Mouse (Mus musculus) adrenal gland, adult 18-20 months (tissue): ENCODE results near the gene Mrpl42. TPM values are rescaled to one million over a fixed set of nuclear protein-coding genes. Genes with fewer than 3 reads are reported as not detected.

Experiments
- DNase-seq, 2 experiments: peaks; one replicate each; pipeline ENCODE4 v3.0.0; 2021 to 2022; ENCODE audit warnings: low spot score in 2 of 2
- total RNA-seq, 2 experiments: library from RNA; stranded (reverse); gene quantifications; 1 replicate in 1 of 2; 2 replicates in 1 of 2; pipeline ENCODE4 v1.2.3; 2021

The Mrpl42 gene
- total RNA-seq, 2 experiments from 2014 or later, result 123 to 155 TPM

DNA sequence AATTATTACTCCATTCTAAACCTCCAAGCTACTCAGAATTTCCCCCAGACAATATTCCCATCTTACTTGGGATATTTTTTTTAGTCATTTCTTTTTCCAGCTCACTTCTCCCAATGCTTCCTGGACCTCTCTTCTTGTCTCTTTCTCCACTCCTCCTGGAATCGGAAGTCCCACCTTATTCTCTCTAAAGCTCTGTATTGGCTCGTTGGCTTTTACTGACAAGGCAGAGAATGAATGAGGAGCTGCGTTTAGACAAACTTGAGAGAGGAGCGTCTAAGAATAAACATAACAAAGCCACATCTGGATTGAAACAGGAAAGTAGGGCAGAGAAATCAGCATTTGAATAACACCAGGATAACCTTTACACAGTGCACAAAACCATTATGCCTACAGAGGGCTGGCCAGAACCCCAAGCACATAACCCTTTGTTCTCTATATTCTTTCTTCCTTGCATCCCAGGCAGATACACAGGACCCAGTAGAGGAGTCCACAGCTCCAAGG is 40.6 kb downstream of the Mrpl42 start:
- DNase-seq, result no peak

DNA sequence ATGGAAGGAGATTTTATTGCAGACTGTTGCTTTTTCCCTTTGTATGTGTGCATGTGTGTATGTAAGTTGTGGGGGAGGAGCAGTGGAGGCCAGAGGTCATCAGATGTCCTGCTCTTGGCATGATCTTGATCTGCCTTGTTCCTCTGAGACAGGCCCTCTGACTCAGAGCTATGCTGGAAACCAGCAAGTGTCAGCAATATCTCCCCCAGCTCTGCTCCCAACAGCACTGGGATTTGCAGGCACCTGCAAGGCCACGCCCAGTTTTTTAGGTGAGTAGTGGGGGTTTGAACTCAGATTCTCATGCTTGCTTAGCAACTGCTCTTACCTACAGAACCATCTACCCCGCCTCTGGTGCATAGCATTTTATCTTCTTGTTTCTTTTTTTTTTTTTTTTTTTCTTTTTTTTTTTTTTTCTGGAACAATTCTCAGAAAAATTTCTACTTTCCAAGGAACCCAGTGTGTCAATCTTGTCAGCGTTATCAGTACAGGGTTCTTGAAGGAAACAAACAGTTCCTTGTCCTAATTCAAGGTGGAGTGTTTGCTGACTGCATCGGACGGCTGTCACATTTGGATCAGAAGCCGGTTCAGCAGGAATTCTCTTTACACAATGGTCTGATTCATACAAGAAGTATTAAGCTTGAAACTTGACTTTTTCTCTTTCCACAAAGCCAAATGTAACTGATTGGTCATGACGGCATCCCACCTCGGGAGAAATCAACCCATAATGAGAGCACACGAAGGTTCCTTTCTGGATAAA is 43.5 kb downstream of the Mrpl42 start:
- no peak for DNase-seq

DNA sequence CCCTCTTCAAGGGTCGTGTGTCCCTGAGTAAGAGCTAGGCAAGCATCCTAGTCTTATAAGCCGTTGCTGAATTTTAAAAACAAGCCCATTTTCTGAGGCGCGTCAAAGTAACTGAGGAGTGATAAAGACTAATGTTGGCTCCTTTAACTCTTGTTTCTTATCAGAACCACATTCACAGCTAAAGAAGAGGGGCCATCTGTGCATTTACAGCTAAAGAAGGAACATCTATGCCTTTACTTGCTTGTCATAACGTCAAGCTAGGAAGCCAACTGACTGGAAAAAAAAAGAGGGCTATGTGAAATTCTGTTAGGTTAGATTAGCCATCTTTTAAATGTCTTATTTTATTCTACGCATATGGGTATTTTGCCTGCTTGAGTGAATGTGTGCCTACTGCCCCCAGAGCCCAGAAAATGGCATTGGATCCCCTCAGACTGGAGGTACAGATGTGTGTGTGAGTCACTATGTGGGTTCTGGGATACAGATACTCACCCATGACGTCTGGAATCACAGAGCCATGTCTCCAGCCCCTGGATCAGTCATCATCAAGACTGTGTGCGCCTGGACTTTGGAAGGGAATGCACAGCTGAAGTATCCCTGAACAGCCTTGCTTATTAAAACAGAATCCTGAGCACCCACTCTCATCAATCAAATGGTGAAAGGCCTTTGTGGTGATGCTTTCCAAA is 44.2 kb downstream of the Mrpl42 start:
- no peak for DNase-seq

GRCm38 (mm10) chr10:95456103-95456502 is 45.6 kb downstream of the Mrpl42 start:
- DNase-seq, result no peak

GRCm38 (mm10) chr10:95453282-95453681 is 48.5 kb downstream of the Mrpl42 start:
- no peak for DNase-seq

DNA sequence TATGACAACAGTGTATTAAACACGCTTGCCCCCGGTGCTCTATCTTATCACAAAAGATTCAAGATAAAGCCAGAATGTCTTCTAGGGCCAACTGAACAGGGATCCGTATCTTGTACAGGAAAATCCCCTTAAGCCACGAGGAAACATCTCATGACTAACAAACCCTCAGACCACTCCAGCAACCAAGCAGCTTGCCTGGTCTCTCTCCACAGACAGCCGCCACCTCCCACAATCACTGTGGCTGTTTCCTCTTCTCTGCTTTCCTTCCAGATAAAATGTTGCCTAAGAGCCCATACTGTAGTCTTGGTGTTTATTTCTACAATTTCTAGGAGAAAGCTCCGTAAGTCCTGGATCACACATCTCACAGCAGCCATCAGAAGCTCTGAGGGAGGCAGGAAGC is 52.7 kb downstream of the Mrpl42 start:
- DNase-seq, result no peak

GRCm38 (mm10) chr10:95447954-95448353 is 53.8 kb downstream of the Mrpl42 start:
- DNase-seq, result no peak

- DNase-seq, result no peak
Observed at GRCm38 (mm10) chr10:95445104-95446056, 56.4 kb downstream of the Mrpl42 start.

DNA sequence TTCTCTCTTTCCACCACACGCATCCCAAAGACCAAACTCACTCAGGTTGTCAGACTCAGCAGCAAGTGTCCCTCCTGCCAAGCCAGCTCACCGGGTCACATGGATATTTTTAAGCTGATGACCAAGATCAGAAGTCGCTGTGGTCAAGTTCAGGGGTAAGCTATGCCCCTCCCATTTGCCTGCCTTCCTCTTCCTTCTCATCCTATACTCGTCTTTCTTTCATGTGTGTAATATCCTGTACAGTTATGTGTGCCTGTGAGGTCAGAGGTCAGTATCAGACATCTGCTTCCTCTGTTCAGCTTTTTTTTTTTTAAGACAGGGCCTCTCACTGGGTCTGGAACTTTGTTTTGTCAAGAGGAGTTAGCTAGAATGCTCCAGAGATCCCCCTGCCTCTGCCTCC is 59.4 kb downstream of the Mrpl42 start:
- no peak for DNase-seq

DNA sequence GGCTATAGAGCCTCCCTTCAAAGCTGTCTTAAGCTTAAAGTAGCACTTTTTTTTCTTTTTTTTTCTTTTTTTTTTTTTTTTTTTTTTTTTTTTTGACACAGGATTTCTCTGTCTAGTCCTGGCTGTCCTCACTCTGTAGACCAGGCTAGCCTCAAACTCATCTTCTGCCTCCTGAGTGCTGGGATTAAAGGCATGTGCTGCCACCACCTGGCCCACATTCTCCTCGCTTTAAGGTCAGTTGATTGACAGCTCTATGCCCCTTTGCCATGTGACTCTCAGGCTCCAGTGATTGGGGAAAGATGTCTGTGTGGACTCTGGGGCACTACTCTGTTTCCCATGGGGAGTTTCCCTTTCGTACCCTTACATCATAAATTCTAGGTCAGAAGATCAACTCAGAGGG is 61.2 kb downstream of the Mrpl42 start:
- DNase-seq, result no peak

GRCm38 (mm10) chr10:95439718-95440339 is 61.9 kb downstream of the Mrpl42 start:
- no peak for DNase-seq

DNA sequence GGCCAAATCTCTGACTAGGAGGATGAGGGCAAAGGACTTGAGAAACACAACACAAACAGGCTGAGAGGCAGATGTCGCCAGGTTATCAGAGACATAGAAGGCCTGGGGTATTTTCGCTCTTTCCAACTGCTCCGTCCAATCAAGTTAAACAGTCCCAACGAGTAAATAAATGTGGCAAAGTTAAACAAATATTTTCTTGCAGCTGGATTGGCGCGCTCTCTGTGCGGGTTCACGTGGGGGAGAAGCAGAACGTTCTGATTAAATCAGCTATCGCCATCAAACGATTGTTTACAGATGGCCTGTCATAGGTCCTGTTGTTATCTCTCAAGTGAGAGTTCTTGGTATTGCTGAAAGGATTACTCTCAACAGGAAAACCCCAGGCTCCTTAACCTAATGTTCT is 62.8 kb downstream of the Mrpl42 start:
- DNase-seq, result no peak

Other genes with a start within 250 kb of the Mrpl42 start
- gene Cradd, start 177.8 kb downstream of the Mrpl42 start, total RNA-seq, result 1 to 10 TPM; 5.4 to 7.3 TPM
- gene Socs2, start 84.8 kb downstream of the Mrpl42 start, total RNA-seq, result 10 to 100 TPM; 11.1 to 20.0 TPM
- gene Ube2n, start 13.2 kb upstream of the Mrpl42 start, total RNA-seq, result 100 to 1,000 TPM; 138 to 139 TPM
- gene Nudt4, start 62.2 kb upstream of the Mrpl42 start, total RNA-seq, result 100 to 1,000 TPM; 138 to 187 TPM
- not detected for gene Anapc15-ps, start 171.5 kb upstream of the Mrpl42 start, total RNA-seq